Mouse (Mus musculus): ENCODE data around the gene Fbxo11. TPM values are rescaled to one million over a fixed set of nuclear protein-coding genes. Genes with fewer than 3 reads are reported as not detected.
"Not testable (repeated sequence)": the region's sequence is repeated elsewhere in the genome, so short reads cannot be mapped to it uniquely, and the experiment has no call there.

Gene Fbxo11
- polyA plus RNA-seq, 1 experiment from 2014 or later, result 21.6 TPM

GRCm38 (mm10) chr17:88029194-88029970 is 35.7 kb downstream of the Fbxo11 start:
- Histone ChIP-seq H3K4me1 (replicated peaks) (peaks cover 6% of the 10 kb centered on the region; the same call in 1 of the 2 replicates), H3K36me3 (no peaks in the 10 kb centered on the region; the same call in 1 of the 2 replicates), H3K27ac (no peak overlapping the region), H3K4me3 (no peak overlapping the region), H3K27me3 (ENCODE audit: insufficient read depth, poor library complexity, severe bottlenecking) (no peaks in the 10 kb centered on the region), H3K9me3 (no peaks in the 10 kb centered on the region)
- 90% methylated on average over 17 of the region's 17 CpGs for WGBS
- DNase-seq (ENCODE audit: low spot score), result no peak

- no peaks in the 10 kb centered on the region for H3K27me3 ChIP-seq (ENCODE audit: insufficient read depth, poor library complexity, severe bottlenecking)
- DNase-seq (ENCODE audit: low spot score), result no peak
- H3K36me3 ChIP-seq, result no peaks in the 10 kb centered on the region
- H3K9me3 ChIP-seq, result no peaks in the 10 kb centered on the region
- H3K27ac ChIP-seq, result no peak overlapping the region
- no peak overlapping the region for H3K4me3 ChIP-seq
- peaks cover 6% of the 10 kb centered on the region; the same call in 1 of the 2 replicates for H3K4me1 ChIP-seq (replicated peaks)
- 59% methylated on average over 4 of the region's 4 CpGs for WGBS
These were observed 39.9 kb downstream of the Fbxo11 start for GRCm38 (mm10) chr17:88025227-88025626.

GRCm38 (mm10) chr17:88023924-88024323 is 41.2 kb downstream of the Fbxo11 start:
- H3K27ac ChIP-seq, result no peak overlapping the region
- no peak for DNase-seq (ENCODE audit: low spot score)
- no peak overlapping the region for H3K4me3 ChIP-seq
- H3K9me3 ChIP-seq, result no peaks in the 10 kb centered on the region
- no peaks in the 10 kb centered on the region for H3K36me3 ChIP-seq
- WGBS, result 88% methylated on average over 1 of the region's 1 CpGs
- no peaks in the 10 kb centered on the region for H3K4me1 ChIP-seq (replicated peaks)
- no peaks in the 10 kb centered on the region for H3K27me3 ChIP-seq (ENCODE audit: insufficient read depth, poor library complexity, severe bottlenecking)

- peaks cover 45% of the 10 kb centered on the region for H3K36me3 ChIP-seq
- H3K4me1 ChIP-seq (replicated peaks); DNase-seq (ENCODE audit: low spot score); H3K9me3 ChIP-seq; H3K4me3 ChIP-seq; H3K27ac ChIP-seq; H3K27me3 ChIP-seq (ENCODE audit: insufficient read depth, poor library complexity, severe bottlenecking): not testable (repeated sequence)
- 93% methylated on average over 8 of the region's 8 CpGs for WGBS
These were observed 49.1 kb downstream of the Fbxo11 start for GRCm38 (mm10) chr17:88016027-88016426.

- no peaks in the 10 kb centered on the region for H3K27me3 ChIP-seq (ENCODE audit: insufficient read depth, poor library complexity, severe bottlenecking)
- peaks cover 61% of the 10 kb centered on the region for H3K36me3 ChIP-seq
- H3K4me3 ChIP-seq, result no peak overlapping the region
- WGBS, result 81% methylated on average over 1 of the region's 1 CpGs
- no peaks in the 10 kb centered on the region for H3K9me3 ChIP-seq
- no peak for DNase-seq (ENCODE audit: low spot score)
- no peaks in the 10 kb centered on the region for H3K4me1 ChIP-seq (replicated peaks)
- H3K27ac ChIP-seq, result no peak overlapping the region
These were observed 50.6 kb downstream of the Fbxo11 start for GRCm38 (mm10) chr17:88014456-88014855.

DNA sequence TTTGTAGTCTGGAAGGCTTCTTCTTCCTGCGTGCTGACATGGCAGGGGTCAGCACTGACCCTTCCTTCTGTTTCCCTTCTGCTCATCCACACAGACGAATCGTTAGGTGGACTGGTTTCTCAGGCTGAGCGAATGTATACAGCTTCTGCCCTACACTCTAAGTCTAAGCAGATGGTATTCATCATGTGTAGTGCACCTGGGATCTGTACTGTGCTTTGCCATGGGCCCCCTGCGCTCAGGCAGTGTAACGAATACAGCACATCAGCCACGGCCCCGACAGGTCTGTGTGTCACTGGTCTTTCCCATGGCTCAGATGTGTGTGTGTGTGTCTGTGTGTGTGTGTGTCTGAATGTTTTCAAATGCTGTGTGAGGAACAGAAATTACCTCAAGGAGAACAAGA is 58.1 kb downstream of the Fbxo11 start:
- DNase-seq (ENCODE audit: low spot score), result no peak
- WGBS, result 89% methylated on average over 8 of the region's 8 CpGs

GRCm38 (mm10) chr17:88004892-88005291 is 60.2 kb downstream of the Fbxo11 start:
- DNase-seq (ENCODE audit: low spot score), result no peak
- peaks cover 91% of the 10 kb centered on the region for H3K36me3 ChIP-seq
- H3K4me1 ChIP-seq (replicated peaks), result no peaks in the 10 kb centered on the region
- 89% methylated on average over 1 of the region's 1 CpGs for WGBS
- no peaks in the 10 kb centered on the region for H3K9me3 ChIP-seq
- H3K27ac ChIP-seq, result no peak overlapping the region
- H3K27me3 ChIP-seq (ENCODE audit: insufficient read depth, poor library complexity, severe bottlenecking), result no peaks in the 10 kb centered on the region
- H3K4me3 ChIP-seq, result no peak overlapping the region

More for the DNA sequence above, 58.1 kb downstream of the Fbxo11 start:
- no peaks in the 10 kb centered on the region for H3K4me1 ChIP-seq (replicated peaks)
- H3K27ac ChIP-seq, result no peak overlapping the region
- H3K36me3 ChIP-seq, result peaks cover 94% of the 10 kb centered on the region
- no peaks in the 10 kb centered on the region for H3K9me3 ChIP-seq
- no peak overlapping the region for H3K4me3 ChIP-seq
- H3K27me3 ChIP-seq (ENCODE audit: insufficient read depth, poor library complexity, severe bottlenecking), result no peaks in the 10 kb centered on the region

DNA sequence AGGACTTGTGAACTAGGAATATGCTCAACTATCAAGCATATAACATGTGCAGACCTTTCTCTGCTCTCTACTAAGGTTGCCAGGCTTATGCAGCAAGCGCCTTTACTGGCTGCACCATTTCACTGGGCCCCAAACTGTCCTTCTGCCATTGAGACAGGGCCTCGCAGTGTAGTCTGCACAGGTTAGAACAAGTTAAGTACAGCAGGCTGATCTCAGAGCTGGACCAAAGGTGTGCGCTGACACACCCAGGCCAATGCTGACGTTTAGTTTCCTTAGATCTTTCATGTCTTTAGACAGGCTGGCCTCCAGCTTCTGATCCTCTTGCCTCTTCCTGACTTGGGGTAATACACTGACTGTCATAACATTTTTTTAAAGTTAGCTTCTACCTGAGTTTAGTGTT is 67.3 kb downstream of the Fbxo11 start:
- Histone ChIP-seq H3K4me1 (replicated peaks) (no peaks in the 10 kb centered on the region), H3K27me3 (ENCODE audit: insufficient read depth, poor library complexity, severe bottlenecking) (no peaks in the 10 kb centered on the region), H3K9me3 (no peaks in the 10 kb centered on the region), H3K36me3 (peaks cover 97% of the 10 kb centered on the region), H3K27ac (no peak overlapping the region), H3K4me3 (no peak overlapping the region)
- DNase-seq (ENCODE audit: low spot score), result no peak
- WGBS, result 92% methylated on average over 4 of the region's 4 CpGs

GRCm38 (mm10) chr17:87993338-87993737 is 71.8 kb downstream of the Fbxo11 start:
- Histone ChIP-seq H3K4me1 (replicated peaks) (no peaks in the 10 kb centered on the region), H3K4me3 (no peak overlapping the region), H3K36me3 (peaks cover 100% of the 10 kb centered on the region), H3K9me3 (no peaks in the 10 kb centered on the region), H3K27ac (no peak overlapping the region), H3K27me3 (ENCODE audit: insufficient read depth, poor library complexity, severe bottlenecking) (no peaks in the 10 kb centered on the region)
- WGBS, result 95% methylated on average over 1 of the region's 1 CpGs
- DNase-seq (ENCODE audit: low spot score), result no peak

- no peaks in the 10 kb centered on the region for H3K9me3 ChIP-seq
- H3K4me1 ChIP-seq (replicated peaks), result 0 out of 2 replicates have a peak, but pooled peaks cover 3% of the 10 kb centered on the region
- H3K27me3 ChIP-seq (ENCODE audit: insufficient read depth, poor library complexity, severe bottlenecking), result no peaks in the 10 kb centered on the region
- H3K27ac ChIP-seq, result no peak overlapping the region
- WGBS, result 92% methylated on average over 3 of the region's 3 CpGs
- no peak overlapping the region for H3K4me3 ChIP-seq
- peaks cover 100% of the 10 kb centered on the region for H3K36me3 ChIP-seq
- no peak for DNase-seq (ENCODE audit: low spot score)
These were observed 72.9 kb downstream of the Fbxo11 start for GRCm38 (mm10) chr17:87992154-87992553.

DNA sequence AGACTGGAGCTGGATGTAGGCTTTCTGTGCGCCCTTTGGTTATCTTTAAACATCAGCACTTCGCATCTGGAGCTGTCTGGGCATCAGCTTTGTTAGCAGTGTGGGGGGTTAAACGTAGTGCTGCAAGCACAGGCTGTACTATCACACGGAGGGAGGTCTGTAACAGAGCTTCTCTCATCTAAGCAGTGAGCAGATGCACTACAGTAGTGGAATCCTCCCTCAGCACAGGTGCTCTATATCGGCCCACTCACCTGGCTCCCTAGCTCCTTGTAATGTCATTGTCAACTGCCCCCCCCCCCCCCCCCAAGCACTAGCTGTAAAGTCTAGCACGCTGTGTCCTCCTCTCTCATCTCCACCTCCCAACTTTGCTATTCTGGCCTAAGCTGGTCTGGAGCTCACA is 77.6 kb downstream of the Fbxo11 start:
- H3K4me3 ChIP-seq, result no peak overlapping the region
- H3K36me3 ChIP-seq, result peaks cover 100% of the 10 kb centered on the region
- H3K4me1 ChIP-seq (replicated peaks), result 0 out of 2 replicates have a peak, but pooled peaks cover 4% of the 10 kb centered on the region
- H3K27me3 ChIP-seq (ENCODE audit: insufficient read depth, poor library complexity, severe bottlenecking), result no peaks in the 10 kb centered on the region
- no peak for DNase-seq (ENCODE audit: low spot score)
- no peaks in the 10 kb centered on the region for H3K9me3 ChIP-seq
- WGBS, result 81% methylated on average over 6 of the region's 6 CpGs
- no peak overlapping the region for H3K27ac ChIP-seq

DNA sequence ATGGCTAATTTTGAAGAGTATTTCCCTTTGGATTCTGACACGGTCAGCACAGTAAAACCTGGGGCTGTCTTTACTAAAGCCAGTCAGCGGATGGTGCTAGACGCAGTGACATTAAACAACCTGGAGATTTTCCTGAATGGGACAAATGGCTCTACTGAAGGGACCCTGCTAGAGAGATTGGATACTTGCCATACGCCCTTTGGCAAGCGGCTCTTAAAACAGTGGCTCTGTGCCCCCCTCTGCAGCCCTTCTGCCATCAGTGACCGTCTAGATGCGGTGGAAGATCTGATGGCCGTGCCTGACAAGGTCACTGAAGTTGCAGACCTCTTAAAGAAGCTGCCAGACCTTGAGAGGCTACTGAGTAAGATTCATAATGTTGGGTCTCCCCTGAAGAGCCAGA is 79.2 kb downstream of the Fbxo11 start:
- DNase-seq (ENCODE audit: low spot score), result no peak
- no peak overlapping the region for H3K4me3 ChIP-seq
- H3K4me1 ChIP-seq (replicated peaks), result 0 out of 2 replicates have a peak, but pooled peaks cover 4% of the 10 kb centered on the region
- no peak overlapping the region for H3K27ac ChIP-seq
- peaks cover 99% of the 10 kb centered on the region for H3K36me3 ChIP-seq
- H3K27me3 ChIP-seq (ENCODE audit: insufficient read depth, poor library complexity, severe bottlenecking), result no peaks in the 10 kb centered on the region
- no peaks in the 10 kb centered on the region for H3K9me3 ChIP-seq
- 93% methylated on average over 8 of the region's 8 CpGs for WGBS

- no peaks in the 10 kb centered on the region for H3K27me3 ChIP-seq (ENCODE audit: insufficient read depth, poor library complexity, severe bottlenecking)
- peaks cover 96% of the 10 kb centered on the region for H3K36me3 ChIP-seq
- no peaks in the 10 kb centered on the region for H3K9me3 ChIP-seq
- WGBS, result 95% methylated on average over 20 of the region's 20 CpGs
- H3K27ac ChIP-seq, result no peak overlapping the region
- H3K4me1 ChIP-seq (replicated peaks), result 0 out of 2 replicates have a peak, but pooled peaks cover 4% of the 10 kb centered on the region
- no peak overlapping the region for H3K4me3 ChIP-seq
- no peak for DNase-seq (ENCODE audit: low spot score)
These were observed 80.5 kb downstream of the Fbxo11 start for GRCm38 (mm10) chr17:87984440-87985214.
